Mouse (Mus musculus) liver, embryonic 15.5 days (tissue): ENCODE results near the gene Dctd. TPM values are rescaled to one million over a fixed set of nuclear protein-coding genes. Genes with fewer than 3 reads are reported as not detected.
A peak's percentile ranks its signal among the peaks of the same experiment; 100 is the strongest.

Experiments
- ATAC-seq: fragments of 200-750 bp; cut with Nextera tagmentation; 2 replicates; pipeline ENCODE4 v1.8.0; 2017; ENCODE audit warnings: moderate number of reproducible peaks, mild to moderate bottlenecking, moderate library complexity; ENCODE audit not compliant: insufficient read depth
- H3K27ac ChIP-seq: fragments of 300-500 bp; sonication (generic); replicated peaks from 2 replicates; pipeline ENCODE4 v1.5.1; 2015; ENCODE audit warnings: mild to moderate bottlenecking, inconsistent platforms
- H3K27me3 ChIP-seq: fragments of 300-500 bp; sonication (generic); 2 replicates; pipeline ENCODE4 v1.6.1; 2015; ENCODE audit warnings: mild to moderate bottlenecking, inconsistent platforms
- H3K36me3 ChIP-seq: fragments of 300-500 bp; sonication (generic); replicated peaks from 2 replicates; pipeline ENCODE4 v1.6.1; 2015; ENCODE audit warnings: moderate library complexity, mild to moderate bottlenecking, inconsistent platforms
- H3K4me1 ChIP-seq: fragments of 300-500 bp; sonication (generic); replicated peaks from 2 replicates; pipeline ENCODE4 v1.6.1; 2015; ENCODE audit warnings: inconsistent platforms
- H3K4me2 ChIP-seq: fragments of 300-500 bp; sonication (generic); 2 replicates; pipeline ENCODE4 v1.6.1; 2015; ENCODE audit warnings: moderate library complexity, mild to moderate bottlenecking, inconsistent platforms
- H3K4me3 ChIP-seq: fragments of 300-500 bp; sonication (generic); replicated peaks from 2 replicates; pipeline ENCODE4 v1.5.1; 2015; ENCODE audit warnings: mild to moderate bottlenecking, inconsistent platforms
- H3K9ac ChIP-seq: fragments of 300-500 bp; sonication (generic); 2 replicates; pipeline ENCODE4 v1.6.1; 2015; ENCODE audit warnings: moderate library complexity, mild to moderate bottlenecking, inconsistent platforms
- H3K9me3 ChIP-seq: fragments of 300-500 bp; sonication (generic); replicated peaks from 2 replicates; pipeline ENCODE4 v1.6.1; 2016; ENCODE audit warnings: inconsistent platforms
- WGBS: fragments of 180-500 bp; shearing (Covaris S2); methylation state at CpG from one replicate; pipeline ENCODE4 v1.1.7; 2015; ENCODE audit warnings: mixed read lengths; ENCODE audit not compliant: insufficient replicate concordance; 5-methylcytosine and 5-hydroxymethylcytosine counted together
- polyA plus RNA-seq: library from polyadenylated mRNA; unstranded; fragments of >200 nt; fragmentation: Nextera tagmentation; extraction: Ambion mirVana; gene quantifications from 2 replicates; pipeline ENCODE4 v1.2.1, GENCODE M21; 2015

The Dctd gene
- polyA plus RNA-seq, 1 experiment from 2014 or later = 5.5 TPM

- peaks cover 15% of the 10 kb centered on the region for H3K4me1 ChIP-seq
- H3K27ac ChIP-seq = no peak overlapping the region
- no peaks in the 10 kb centered on the region for H3K9me3 ChIP-seq
- under 1% methylated on average over 61 of the region's 61 CpGs for WGBS
- peak overlapping the region; percentile 79 for H3K4me2 ChIP-seq
- peak; percentile 87 for ATAC-seq
- peak overlapping the region; percentile 59 for H3K9ac ChIP-seq
- no peaks in the 10 kb centered on the region for H3K27me3 ChIP-seq
- 0 out of 2 replicates have a peak, but pooled peaks cover 4% of the 10 kb centered on the region for H3K36me3 ChIP-seq
- peak overlapping the region; percentile 68 for H3K4me3 ChIP-seq
These were observed 11.2 kb downstream of the Dctd start for GRCm38 (mm10) chr8:48109856-48110780.

- no peak for ATAC-seq
- no peak overlapping the region for H3K9ac ChIP-seq
- 73% methylated on average over 6 of the region's 6 CpGs for WGBS
- no peaks in the 10 kb centered on the region for H3K9me3 ChIP-seq
- no peak overlapping the region for H3K4me2 ChIP-seq
- no peaks in the 10 kb centered on the region for H3K27me3 ChIP-seq
- no peak overlapping the region for H3K27ac ChIP-seq
- peaks cover 22% of the 10 kb centered on the region; the same call in 1 of the 2 replicates for H3K36me3 ChIP-seq
- H3K4me3 ChIP-seq = no peak overlapping the region
- H3K4me1 ChIP-seq = peaks cover 10% of the 10 kb centered on the region
These were observed 15.7 kb downstream of the Dctd start for GRCm38 (mm10) chr8:48114591-48114990.

- H3K9me3 ChIP-seq = no peaks in the 10 kb centered on the region
- no peak overlapping the region for H3K27ac ChIP-seq
- no peak overlapping the region for H3K4me3 ChIP-seq
- peaks cover 6% of the 10 kb centered on the region; the same call in 1 of the 2 replicates for H3K36me3 ChIP-seq
- ATAC-seq = no peak
- WGBS = 96% methylated on average over 1 of the region's 1 CpGs
- H3K9ac ChIP-seq = no peak overlapping the region
- no peaks in the 10 kb centered on the region for H3K27me3 ChIP-seq
- H3K4me2 ChIP-seq = no peak overlapping the region
- no peaks in the 10 kb centered on the region for H3K4me1 ChIP-seq
These were observed 24.1 kb downstream of the Dctd start for GRCm38 (mm10) chr8:48122991-48123390.

GRCm38 (mm10) chr8:48124857-48125256 is 26.0 kb downstream of the Dctd start:
- H3K27ac ChIP-seq = no peak overlapping the region
- ATAC-seq = no peak
- H3K9ac ChIP-seq = no peak overlapping the region
- no peak overlapping the region for H3K4me2 ChIP-seq
- H3K36me3 ChIP-seq = no peaks in the 10 kb centered on the region; the same call in 1 of the 2 replicates
- no peaks in the 10 kb centered on the region for H3K27me3 ChIP-seq
- no peak overlapping the region for H3K4me3 ChIP-seq
- 83% methylated on average over 8 of the region's 8 CpGs for WGBS
- no peaks in the 10 kb centered on the region for H3K4me1 ChIP-seq
- no peaks in the 10 kb centered on the region for H3K9me3 ChIP-seq

- no peaks in the 10 kb centered on the region for H3K27me3 ChIP-seq
- ATAC-seq = no peak
- no peak overlapping the region for H3K9ac ChIP-seq
- WGBS = 80% methylated on average over 13 of the region's 13 CpGs
- H3K4me2 ChIP-seq = no peak overlapping the region
- no peaks in the 10 kb centered on the region; the same call in 1 of the 2 replicates for H3K36me3 ChIP-seq
- no peaks in the 10 kb centered on the region for H3K9me3 ChIP-seq
- H3K4me3 ChIP-seq = no peak overlapping the region
- no peaks in the 10 kb centered on the region for H3K4me1 ChIP-seq
- H3K27ac ChIP-seq = no peak overlapping the region
These were observed 28.1 kb downstream of the Dctd start for GRCm38 (mm10) chr8:48126954-48127353.

GRCm38 (mm10) chr8:48130266-48130665 is 31.4 kb downstream of the Dctd start:
- Histone ChIP-seq H3K4me1 (no peaks in the 10 kb centered on the region), H3K9me3 (no peaks in the 10 kb centered on the region), H3K9ac (no peak overlapping the region), H3K27me3 (no peaks in the 10 kb centered on the region), H3K27ac (no peak overlapping the region), H3K4me3 (no peak overlapping the region), H3K4me2 (no peak overlapping the region), H3K36me3 (peaks cover 8% of the 10 kb centered on the region; the same call in 1 of the 2 replicates)
- WGBS = 77% methylated on average over 8 of the region's 8 CpGs
- no peak for ATAC-seq

- no peak for ATAC-seq
- H3K27me3 ChIP-seq = no peaks in the 10 kb centered on the region
- no peak overlapping the region for H3K4me3 ChIP-seq
- no peak overlapping the region for H3K9ac ChIP-seq
- no peaks in the 10 kb centered on the region for H3K4me1 ChIP-seq
- no peak overlapping the region for H3K4me2 ChIP-seq
- no peak overlapping the region for H3K27ac ChIP-seq
- 57% methylated on average over 5 of the region's 5 CpGs for WGBS
- H3K9me3 ChIP-seq = no peaks in the 10 kb centered on the region
- H3K36me3 ChIP-seq = peaks cover 8% of the 10 kb centered on the region; the same call in 1 of the 2 replicates
These were observed 34.4 kb downstream of the Dctd start for GRCm38 (mm10) chr8:48133321-48133720.

GRCm38 (mm10) chr8:48136804-48137650 is 38.1 kb downstream of the Dctd start:
- no peaks in the 10 kb centered on the region for H3K4me1 ChIP-seq
- no peak overlapping the region for H3K27ac ChIP-seq
- ATAC-seq = no peak
- H3K36me3 ChIP-seq = peaks cover 16% of the 10 kb centered on the region; the same call in 1 of the 2 replicates
- H3K27me3 ChIP-seq = no peaks in the 10 kb centered on the region
- no peak overlapping the region for H3K9ac ChIP-seq
- no peak overlapping the region for H3K4me3 ChIP-seq
- no peak overlapping the region for H3K4me2 ChIP-seq
- H3K9me3 ChIP-seq = no peaks in the 10 kb centered on the region
- WGBS = 82% methylated on average over 30 of the region's 30 CpGs

- 72% methylated on average over 3 of the region's 3 CpGs for WGBS
- Histone ChIP-seq H3K36me3 (peaks cover 17% of the 10 kb centered on the region; the same call in 1 of the 2 replicates), H3K4me3 (no peak overlapping the region), H3K9me3 (no peaks in the 10 kb centered on the region), H3K4me2 (no peak overlapping the region), H3K27ac (no peak overlapping the region), H3K9ac (no peak overlapping the region), H3K27me3 (no peaks in the 10 kb centered on the region), H3K4me1 (no peaks in the 10 kb centered on the region)
- no peak for ATAC-seq
These were observed 38.7 kb downstream of the Dctd start for GRCm38 (mm10) chr8:48137651-48137937.

GRCm38 (mm10) chr8:48141023-48141422 is 42.1 kb downstream of the Dctd start:
- Histone ChIP-seq H3K36me3 (peaks cover 11% of the 10 kb centered on the region; the same call in 1 of the 2 replicates), H3K4me3 (no peak overlapping the region), H3K9me3 (no peaks in the 10 kb centered on the region), H3K4me2 (no peak overlapping the region), H3K4me1 (no peaks in the 10 kb centered on the region), H3K27ac (no peak overlapping the region), H3K27me3 (no peaks in the 10 kb centered on the region), H3K9ac (no peak overlapping the region)
- WGBS = 83% methylated on average over 5 of the region's 5 CpGs
- ATAC-seq = no peak

- Histone ChIP-seq H3K36me3 (peaks cover 8% of the 10 kb centered on the region; the same call in 1 of the 2 replicates), H3K4me3 (no peak overlapping the region), H3K27ac (no peak overlapping the region), H3K9ac (no peak overlapping the region), H3K9me3 (no peaks in the 10 kb centered on the region), H3K27me3 (no peaks in the 10 kb centered on the region), H3K4me1 (no peaks in the 10 kb centered on the region), H3K4me2 (no peak overlapping the region)
- no peak for ATAC-seq
- 67% methylated on average over 5 of the region's 5 CpGs for WGBS
These were observed 46.9 kb downstream of the Dctd start for GRCm38 (mm10) chr8:48145766-48146165.
